Mouse (Mus musculus) adrenal gland, postnatal 10 days (tissue): ENCODE results near the gene Kng1. TPM values are rescaled to one million over a fixed set of nuclear protein-coding genes. Genes with fewer than 3 reads are reported as not detected.
"Not testable (repeated sequence)": the region's sequence is repeated elsewhere in the genome, so short reads cannot be mapped to it uniquely, and the experiment has no call there.

Source experiments
- DNase-seq: peaks from one replicate; pipeline ENCODE4 v3.0.0; 2021; ENCODE audit warnings: mixed read lengths
- total RNA-seq, 2 experiments: library from RNA; stranded (reverse); gene quantifications; 2 replicates each; pipeline ENCODE4 v1.2.3; 2021

Kng1 gene
- total RNA-seq, 2 experiments from 2014 or later: 216 to 507 TPM

DNA sequence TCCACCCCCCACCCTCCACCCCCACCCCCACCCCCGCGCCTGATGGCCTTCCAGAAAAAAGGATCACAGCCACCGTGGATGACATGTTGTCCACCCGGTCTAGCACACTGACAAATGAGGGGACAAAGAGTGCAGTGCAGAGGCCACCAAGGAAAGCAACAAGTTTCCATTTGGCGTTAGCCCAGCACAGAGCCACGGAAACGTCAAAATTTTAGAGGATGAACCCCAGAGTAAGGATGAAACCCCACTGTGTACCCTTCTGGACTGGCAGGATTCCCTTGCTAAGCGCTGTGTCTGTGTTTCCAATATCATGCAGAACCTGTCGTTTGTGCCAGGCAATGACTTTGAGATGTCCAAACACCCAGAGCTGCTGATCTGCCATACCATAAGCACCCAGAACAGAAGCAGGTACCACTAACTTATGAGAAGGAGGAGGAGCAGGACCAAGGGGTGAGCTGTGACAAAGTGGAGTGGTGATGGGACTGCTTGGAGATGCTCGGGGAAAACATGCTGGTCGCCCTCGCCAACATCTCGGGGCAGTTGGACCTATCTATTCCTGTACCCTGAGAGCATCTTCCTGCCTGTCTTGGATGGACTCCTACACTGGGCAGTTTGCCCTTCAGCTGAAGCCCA lies 35.8 kb downstream of the Kng1 start:
- DNase-seq: no peak

DNA sequence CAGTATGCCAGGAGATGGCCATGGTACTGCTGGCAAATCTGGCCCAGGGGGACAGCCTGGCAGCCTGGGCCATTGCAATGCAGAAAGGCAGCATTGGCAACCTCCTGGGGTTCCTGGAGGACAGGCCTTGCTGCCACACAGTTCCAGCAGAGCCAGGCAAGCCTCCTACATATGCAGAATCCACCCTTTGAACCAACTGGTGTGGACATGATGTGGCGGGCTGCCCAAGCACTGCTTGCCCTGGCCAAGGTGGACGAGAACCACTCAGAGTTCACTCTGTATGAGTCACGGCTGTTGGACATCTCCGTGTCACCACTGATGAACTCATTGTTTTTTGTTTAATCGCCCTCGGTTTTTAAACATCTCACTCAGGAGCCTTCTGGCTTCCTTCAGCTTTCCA lies 36.5 kb downstream of the Kng1 start:
- DNase-seq: no peak

- DNase-seq: not testable (repeated sequence)
Measured at GRCm38 (mm10) chr16:23095581-23095980, 37.9 kb downstream of the Kng1 start.

DNA sequence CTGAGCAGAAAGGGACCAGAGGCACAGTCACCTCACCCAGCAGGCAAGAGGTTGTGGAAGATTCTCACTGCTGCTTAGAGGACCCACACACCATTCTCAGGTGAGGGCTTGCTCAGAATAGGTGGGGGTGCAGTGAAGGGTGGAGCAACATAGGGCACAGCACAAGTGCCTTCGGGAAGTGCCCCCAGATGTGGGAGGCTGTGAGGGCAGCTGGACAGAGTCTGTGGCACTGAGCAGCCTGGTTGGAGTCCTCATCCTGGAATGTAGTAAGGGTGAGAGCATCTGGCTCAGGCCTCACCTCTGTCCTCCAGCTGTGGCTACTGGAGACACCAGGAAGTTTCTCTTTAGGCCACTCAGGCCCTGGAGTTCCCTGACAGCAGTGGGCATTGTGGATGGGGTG lies 39.2 kb downstream of the Kng1 start:
- not testable (repeated sequence) for DNase-seq

GRCm38 (mm10) chr16:23097290-23098104 lies 39.8 kb downstream of the Kng1 start:
- not testable (repeated sequence) for DNase-seq

DNA sequence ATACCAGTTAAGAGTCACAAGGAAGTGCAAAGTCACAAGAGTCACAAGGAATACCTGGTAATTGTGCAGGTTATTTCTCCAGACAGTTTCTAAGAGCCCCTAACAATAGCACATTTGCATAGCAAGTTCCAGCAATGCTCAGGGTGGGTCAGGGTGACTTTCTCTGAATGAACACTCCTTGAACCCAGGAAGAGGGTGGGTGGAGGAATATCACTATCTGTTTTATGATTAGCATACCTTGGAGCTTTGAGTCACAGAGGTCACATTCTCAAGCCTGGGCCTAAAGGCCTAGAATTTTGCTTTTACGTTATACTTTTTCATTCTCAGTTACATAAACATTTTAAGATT lies 40.4 kb downstream of the Kng1 start:
- DNase-seq: not testable (repeated sequence)

GRCm38 (mm10) chr16:23099632-23100031 lies 42.0 kb downstream of the Kng1 start:
- DNase-seq: no peak

GRCm38 (mm10) chr16:23100099-23100575 lies 42.5 kb downstream of the Kng1 start:
- DNase-seq: peak; percentile 59

DNA sequence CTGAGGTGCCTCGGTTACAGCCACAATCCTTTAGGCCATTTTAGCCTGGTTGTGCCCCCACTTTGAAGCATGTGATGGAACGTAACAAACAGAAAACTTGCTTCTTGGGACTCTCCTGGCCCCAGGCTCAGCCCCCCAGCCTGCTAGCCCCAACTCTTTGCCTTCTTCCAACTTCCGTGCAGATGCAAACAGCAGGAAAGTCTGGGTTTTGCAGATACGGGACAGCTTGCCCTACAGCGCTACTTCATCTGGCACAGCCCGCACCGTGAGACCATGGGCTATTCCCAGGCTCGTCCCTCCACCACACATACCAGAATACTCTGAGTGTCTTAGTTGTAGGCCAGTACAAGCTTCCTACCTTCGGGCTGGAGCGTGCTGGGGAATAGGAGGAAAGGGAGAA lies 42.9 kb downstream of the Kng1 start:
- no peak for DNase-seq

DNA sequence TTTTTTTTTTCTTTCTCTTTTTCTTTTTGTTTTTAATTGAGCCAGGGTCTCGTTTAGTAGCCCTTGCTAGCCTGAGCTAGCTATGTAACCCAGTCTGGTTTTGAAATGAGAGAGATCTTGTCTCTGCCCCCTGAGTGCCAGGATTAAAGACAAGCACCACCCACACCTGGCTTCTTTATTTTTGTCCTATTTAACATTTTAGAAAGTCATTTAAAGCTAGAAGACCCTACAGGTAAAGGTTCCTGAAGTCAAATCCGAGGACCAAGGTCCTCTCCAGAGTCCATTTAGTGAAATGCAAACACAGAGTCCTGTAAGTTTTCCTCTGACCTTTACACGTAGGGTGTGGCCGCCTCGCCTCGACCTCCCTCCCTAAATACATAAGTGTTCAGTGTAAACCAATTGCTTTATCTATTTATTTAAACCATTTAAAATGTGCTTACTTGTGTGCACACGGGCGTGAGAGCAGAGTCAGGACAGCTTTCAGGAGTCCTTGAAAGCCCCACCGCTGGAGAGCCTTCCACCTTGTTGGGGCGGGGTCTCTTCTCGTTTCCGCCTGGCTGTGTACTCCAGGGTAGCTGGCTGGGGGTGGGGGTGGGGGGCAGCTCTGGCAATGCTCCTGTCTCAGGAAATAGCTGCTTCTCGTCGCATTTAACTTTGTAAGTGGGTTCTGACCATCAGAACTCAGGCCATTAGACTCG lies 44.8 kb downstream of the Kng1 start:
- no peak for DNase-seq

GRCm38 (mm10) chr16:23103038-23103745 lies 45.5 kb downstream of the Kng1 start:
- peak; percentile 39 for DNase-seq

GRCm38 (mm10) chr16:23103841-23104240 lies 46.2 kb downstream of the Kng1 start:
- DNase-seq: no peak

GRCm38 (mm10) chr16:23106121-23106520 lies 48.5 kb downstream of the Kng1 start:
- DNase-seq: no peak

- DNase-seq: peak; percentile 96
Measured at GRCm38 (mm10) chr16:23107231-23107942, 49.7 kb downstream of the Kng1 start, which contains the start of gene Eif4a2. Gene Eif4a2 (plus strand): TSS chr16:23107444.

DNA sequence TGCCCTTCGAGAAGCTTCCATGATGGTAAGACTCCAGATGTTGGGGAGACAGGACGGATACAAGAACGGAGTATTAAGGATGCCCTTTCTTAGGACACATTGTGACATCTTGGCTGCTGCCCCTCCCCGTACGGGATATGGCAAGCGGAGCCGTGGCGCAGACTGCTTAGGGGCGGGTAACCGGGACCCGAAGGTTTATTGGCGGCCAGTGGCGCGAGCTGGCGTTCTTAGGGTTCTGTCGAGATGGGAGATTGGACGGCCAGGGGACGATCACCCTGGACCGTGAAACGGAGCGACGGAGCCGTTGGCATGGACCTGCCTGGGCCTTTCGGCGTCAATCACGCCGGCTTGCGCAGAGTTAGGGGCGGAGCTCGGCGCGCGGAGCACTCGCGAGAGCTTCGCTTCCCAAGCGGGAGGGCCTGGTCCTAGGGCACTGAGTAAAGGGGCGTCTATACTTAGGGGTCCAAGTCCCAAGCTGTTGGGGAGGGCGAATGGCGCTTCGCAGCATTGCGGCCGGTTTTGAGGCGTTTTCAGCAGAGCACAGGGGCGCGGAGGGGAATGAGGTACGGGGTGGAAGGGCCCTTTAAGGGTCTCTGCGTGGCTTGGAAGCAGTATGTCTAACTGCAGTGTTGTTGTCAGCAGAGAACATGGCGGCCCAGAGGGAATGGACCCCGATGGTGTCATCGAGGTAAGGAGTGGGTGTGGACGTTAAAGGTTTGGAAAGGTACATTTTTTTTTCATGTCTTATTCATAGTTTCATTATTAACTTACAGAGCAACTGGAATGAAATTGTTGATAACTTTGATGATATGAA lies 50.5 kb downstream of the Kng1 start:
- peak; percentile 90 for DNase-seq

GRCm38 (mm10) chr16:23108943-23109342 lies 51.3 kb downstream of the Kng1 start:
- DNase-seq: no peak

DNA sequence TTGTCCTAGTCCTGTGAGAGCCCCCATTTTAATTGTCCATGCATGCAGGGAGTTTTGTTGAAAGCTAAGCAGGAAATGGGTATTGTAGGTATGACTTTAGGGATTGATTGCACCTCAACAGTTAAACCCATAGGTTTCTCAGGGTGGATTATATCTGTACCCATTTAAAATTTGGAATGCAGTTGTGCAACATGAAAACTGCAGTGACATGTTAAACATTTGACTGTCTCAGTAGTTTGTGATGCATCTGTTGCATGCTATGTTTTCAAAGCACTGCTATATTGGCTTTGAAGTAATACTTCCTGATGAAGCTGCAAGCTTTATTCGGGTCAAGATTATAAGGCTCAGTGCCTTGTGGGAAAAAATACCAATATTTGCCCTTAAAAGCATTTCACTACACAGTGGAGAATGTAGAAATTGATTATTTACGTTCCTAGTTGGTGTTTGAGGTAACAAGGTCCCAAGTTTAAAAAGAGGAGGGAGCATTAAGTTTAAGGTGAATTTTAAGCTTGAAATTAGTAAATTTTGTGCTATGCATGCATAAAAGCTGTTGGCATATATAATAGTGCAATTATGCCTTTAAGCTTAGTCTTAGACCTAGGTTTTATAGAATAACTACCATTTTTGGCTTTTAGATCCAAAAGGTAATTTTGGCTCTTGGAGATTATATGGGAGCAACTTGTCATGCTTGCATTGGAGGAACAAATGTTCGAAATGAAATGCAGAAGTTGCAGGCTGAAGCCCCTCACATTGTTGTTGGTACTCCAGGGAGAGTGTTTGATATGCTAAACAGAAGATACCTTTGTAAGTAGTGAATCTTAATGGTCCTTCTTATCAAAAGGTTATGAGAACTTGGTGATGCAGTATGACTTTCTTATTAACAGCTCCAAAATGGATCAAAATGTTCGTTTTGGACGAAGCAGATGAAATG lies 52.0 kb downstream of the Kng1 start:
- no peak for DNase-seq

DNA sequence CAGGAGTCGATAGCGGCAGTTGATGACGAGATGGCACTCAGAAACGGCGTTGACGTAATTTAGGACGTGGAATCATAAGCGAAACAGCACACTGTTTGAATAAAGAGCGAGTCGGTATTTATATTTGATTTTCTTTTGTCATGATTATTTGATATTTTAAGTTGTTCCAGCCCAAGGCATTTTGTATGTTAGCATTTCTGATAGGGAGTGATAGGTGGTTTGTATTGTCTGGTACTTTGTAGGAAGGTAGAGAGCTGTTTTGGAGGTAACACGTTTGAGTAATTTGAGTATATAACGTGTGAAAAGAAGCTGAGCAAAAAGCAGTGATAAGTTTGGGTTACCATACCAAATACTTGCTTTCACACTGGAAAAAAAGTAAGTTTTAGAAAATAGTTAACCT lies 54.7 kb downstream of the Kng1 start:
- DNase-seq: no peak

DNA sequence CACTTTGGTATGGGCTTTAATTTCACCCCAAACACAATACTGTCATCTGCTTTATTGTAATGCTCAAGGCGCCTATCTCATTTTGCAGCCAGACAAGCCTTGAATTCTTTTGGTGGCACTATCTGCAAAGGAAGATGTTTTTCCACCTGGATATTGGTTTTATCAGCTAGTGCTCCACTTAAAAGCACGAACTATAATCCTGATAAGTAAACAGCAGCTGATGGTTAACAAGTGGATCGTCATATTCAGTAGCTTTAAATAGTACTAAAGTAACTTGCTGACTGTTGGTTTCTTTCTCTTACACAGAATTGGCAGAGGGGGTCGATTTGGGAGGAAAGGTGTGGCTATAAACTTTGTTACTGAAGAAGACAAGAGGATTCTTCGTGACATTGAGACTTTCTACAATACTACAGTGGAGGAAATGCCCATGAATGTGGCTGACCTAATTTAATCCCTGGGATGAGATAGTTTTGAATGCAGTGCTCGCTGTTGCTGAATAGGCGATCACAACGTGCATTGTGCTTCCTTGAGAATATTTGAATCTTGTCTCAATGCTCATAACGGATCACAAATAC lies 55.3 kb downstream of the Kng1 start:
- DNase-seq: no peak
